Mouse (Mus musculus) heart, embryonic 12.5 days (tissue): Measurements from ENCODE around the gene Sdr39u1. TPM values are rescaled to one million over a fixed set of nuclear protein-coding genes. Genes with fewer than 3 reads are reported as not detected.

Experiments
- ATAC-seq: fragments of 200-750 bp; cut with Nextera tagmentation; 2 replicates; pipeline ENCODE4 v1.8.0; 2017; ENCODE audit warnings: moderate TSS enrichment, moderate library complexity; ENCODE audit not compliant: insufficient number of reproducible peaks, low FRiP score
- H3K27ac ChIP-seq: fragments of 300-500 bp; sonication (generic); 2 replicates; pipeline ENCODE4 v1.5.1; 2016; ENCODE audit warnings: mild to moderate bottlenecking, moderate library complexity; ENCODE audit not compliant: poor library complexity, severe bottlenecking
- H3K27me3 ChIP-seq: fragments of 300-500 bp; sonication (generic); replicated peaks from 2 replicates; pipeline ENCODE4 v1.6.1; 2016; ENCODE audit warnings: mild to moderate bottlenecking, moderate library complexity
- H3K36me3 ChIP-seq: fragments of 300-500 bp; sonication (generic); 2 replicates; pipeline ENCODE4 v1.6.1; 2016; ENCODE audit warnings: mild to moderate bottlenecking, moderate library complexity
- H3K4me1 ChIP-seq: fragments of 300-500 bp; sonication (generic); replicated peaks from 2 replicates; pipeline ENCODE4 v1.6.1; 2016; ENCODE audit warnings: mild to moderate bottlenecking
- H3K4me2 ChIP-seq: fragments of 300-500 bp; sonication (generic); 2 replicates; pipeline ENCODE4 v1.6.1; 2016; ENCODE audit warnings: mild to moderate bottlenecking, moderate library complexity
- H3K4me3 ChIP-seq: fragments of 300-500 bp; sonication (generic); 2 replicates; pipeline ENCODE4 v1.5.1; 2016; ENCODE audit warnings: mild to moderate bottlenecking
- H3K9ac ChIP-seq: fragments of 300-500 bp; sonication (generic); 2 replicates; pipeline ENCODE4 v1.6.1; 2016; ENCODE audit warnings: mild to moderate bottlenecking, moderate library complexity
- H3K9me3 ChIP-seq: fragments of 300-500 bp; sonication (generic); replicated peaks from 2 replicates; pipeline ENCODE4 v1.6.1; 2016; ENCODE audit warnings: mild to moderate bottlenecking, moderate library complexity
- WGBS: fragments of 180-500 bp; shearing (Covaris S2); methylation state at CpG from one replicate; pipeline ENCODE4 v1.1.7; 2016; 5-methylcytosine and 5-hydroxymethylcytosine counted together
- polyA plus RNA-seq: library from polyadenylated mRNA; unstranded; fragments of >200 nt; fragmentation: Nextera tagmentation; extraction: Ambion mirVana; gene quantifications from 2 replicates; pipeline ENCODE4 v1.2.1, GENCODE M21; 2016

The Sdr39u1 gene
- polyA plus RNA-seq, 1 experiment from 2014 or later: 40.4 TPM

- ATAC-seq: peak; percentile 89
- Histone ChIP-seq H3K27ac (peak within 1 kb of the TSS; percentile 98), H3K9ac (peak within 1 kb of the TSS; percentile 83), H3K27me3 (no peaks in the 10 kb centered on the region), H3K4me2 (peak within 1 kb of the TSS; percentile 83), H3K36me3 (peaks cover 10% of the 10 kb centered on the region; the same call in 1 of the 2 replicates), H3K4me1 (peaks cover 56% of the 10 kb centered on the region), H3K9me3 (no peaks in the 10 kb centered on the region), H3K4me3 (peak within 1 kb of the TSS; percentile 64)
- WGBS: 1% methylated on average over 33 of the region's 33 CpGs
Measured at GRCm38 (mm10) chr14:55853621-55854285, 46.3 kb downstream of the Sdr39u1 start, which contains the start of gene Nynrin. TSS of gene Nynrin (plus strand) at chr14:55854010.

DNA sequence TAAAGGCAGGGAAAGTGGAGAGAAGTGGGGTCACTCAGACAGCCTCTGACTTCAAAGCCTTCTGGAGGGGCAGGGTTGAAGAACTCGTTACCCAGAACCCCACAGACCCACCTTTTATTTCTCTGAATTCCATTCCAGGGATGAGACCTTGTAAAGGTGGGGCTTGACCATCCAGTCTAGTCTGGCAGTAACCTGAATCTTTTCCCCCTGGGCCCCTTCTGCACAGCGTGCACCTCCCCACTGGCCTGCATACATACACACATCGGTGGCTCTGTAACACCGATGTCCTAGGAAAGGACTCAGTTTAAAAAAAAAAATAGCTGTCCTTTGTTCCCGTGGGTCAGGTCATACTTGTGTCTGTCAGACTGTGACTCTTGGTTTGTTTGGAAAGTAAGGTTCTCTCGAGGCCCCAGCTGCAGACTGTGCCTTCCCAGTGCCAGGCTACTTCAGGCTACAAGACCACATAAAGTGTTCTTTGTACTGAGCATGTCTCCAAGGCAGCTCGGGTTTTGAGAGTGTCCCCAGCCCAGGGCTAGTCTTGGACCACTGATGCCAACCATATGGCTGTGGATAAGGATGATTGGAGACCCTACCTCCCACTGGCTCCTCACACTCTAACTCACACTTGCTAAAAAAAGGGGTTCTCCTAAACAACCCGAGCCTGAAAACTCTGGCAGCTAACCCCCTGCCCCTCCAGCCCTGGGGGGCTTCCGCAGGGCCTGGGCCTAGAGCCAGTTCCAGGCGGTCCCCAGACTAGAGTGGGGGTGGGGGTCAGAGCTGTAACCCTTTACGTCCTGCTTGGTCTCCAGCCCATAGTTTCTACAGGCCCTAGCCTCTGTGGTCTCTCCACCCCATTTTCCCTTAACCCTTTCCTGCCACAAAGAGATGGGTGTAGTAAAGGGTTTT lies 47.2 kb downstream of the Sdr39u1 start:
- Histone ChIP-seq H3K27me3 (no peaks in the 10 kb centered on the region), H3K9me3 (no peaks in the 10 kb centered on the region), H3K36me3 (peaks cover 7% of the 10 kb centered on the region; the same call in 1 of the 2 replicates), H3K4me3 (peak overlapping the region; percentile 64), H3K4me2 (peak overlapping the region; percentile 83), H3K4me1 (peaks cover 49% of the 10 kb centered on the region), H3K27ac (peak overlapping the region; percentile 98), H3K9ac (peak overlapping the region; percentile 83)
- ATAC-seq: peak; percentile 73
- WGBS: 8% methylated on average over 11 of the region's 11 CpGs

DNA sequence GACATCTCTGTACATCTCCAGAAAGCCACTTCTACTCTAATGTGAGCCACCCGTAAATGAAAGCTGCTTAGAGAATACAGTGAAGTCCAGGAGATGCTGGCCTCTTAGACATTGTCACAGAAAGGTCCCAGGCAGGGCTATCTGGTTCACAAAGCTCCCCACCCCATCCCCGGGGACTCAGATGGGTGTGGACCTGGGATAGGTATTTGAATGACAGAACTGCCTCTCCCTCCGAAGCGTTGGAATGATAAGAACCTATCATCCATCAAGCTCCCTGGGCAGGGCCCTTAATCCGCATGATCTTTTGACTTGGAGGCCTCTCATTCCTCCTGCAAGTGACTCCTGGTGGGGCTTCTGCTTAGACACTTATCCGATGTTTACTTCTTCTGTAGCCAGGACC lies 49.2 kb downstream of the Sdr39u1 start:
- H3K27ac ChIP-seq: no peak overlapping the region
- H3K36me3 ChIP-seq: no peaks in the 10 kb centered on the region
- ATAC-seq: no peak
- WGBS: 36% methylated on average over 6 of the region's 6 CpGs
- no peak overlapping the region for H3K4me3 ChIP-seq
- no peak overlapping the region for H3K9ac ChIP-seq
- H3K4me1 ChIP-seq: peaks cover 39% of the 10 kb centered on the region
- H3K4me2 ChIP-seq: no peak overlapping the region
- H3K9me3 ChIP-seq: no peaks in the 10 kb centered on the region
- H3K27me3 ChIP-seq: no peaks in the 10 kb centered on the region

Other genes with a start within 250 kb of the Sdr39u1 start
- 74.1 and 76.7 TPM in 2 replicates for gene Mdp1, start 239.8 kb downstream of the Sdr39u1 start, polyA plus RNA-seq
- gene Gmpr2, start 228.4 kb downstream of the Sdr39u1 start, polyA plus RNA-seq: 39.8 and 44.6 TPM in 2 replicates
- gene Nedd8, start 228.2 kb downstream of the Sdr39u1 start, polyA plus RNA-seq: 457 and 491 TPM in 2 replicates
- 36.1 and 37.6 TPM in 2 replicates for gene Tinf2, start 218.5 kb downstream of the Sdr39u1 start, polyA plus RNA-seq
- 0.27 and 0.70 TPM in 2 replicates for gene Tgm1, start 186.4 kb downstream of the Sdr39u1 start, polyA plus RNA-seq
- 20.9 and 24.4 TPM in 2 replicates for gene Rabggta, start 178.0 kb downstream of the Sdr39u1 start, polyA plus RNA-seq
- 59.2 and 60.8 TPM in 2 replicates for gene Dhrs1, start 154.6 kb downstream of the Sdr39u1 start, polyA plus RNA-seq
- 27.7 and 30.6 TPM in 2 replicates for gene Nop9, start 154.6 kb downstream of the Sdr39u1 start, polyA plus RNA-seq
- 1.0 and 1.2 TPM in 2 replicates for gene Cideb, start 141.8 kb downstream of the Sdr39u1 start, polyA plus RNA-seq
- gene Ltb4r2, start 138.9 kb downstream of the Sdr39u1 start, polyA plus RNA-seq: 0.49 and 0.54 TPM in 2 replicates
- gene Ltb4r1, start 134.3 kb downstream of the Sdr39u1 start, polyA plus RNA-seq: 0.49 and 0.76 TPM in 2 replicates
- gene Adcy4, start 116.2 kb downstream of the Sdr39u1 start, polyA plus RNA-seq: 24.4 and 26.2 TPM in 2 replicates
- gene Ripk3, start 111.4 kb downstream of the Sdr39u1 start, polyA plus RNA-seq: 19.7 and 20.3 TPM in 2 replicates
- 17.5 and 18.6 TPM in 2 replicates for gene Nfatc4, start 77.1 kb downstream of the Sdr39u1 start, polyA plus RNA-seq
- 33.3 and 38.2 TPM in 2 replicates for gene Nynrin, start 46.3 kb downstream of the Sdr39u1 start, polyA plus RNA-seq
- 0.32 and 0.57 TPM in 2 replicates for gene Cbln3, start 15.9 kb downstream of the Sdr39u1 start, polyA plus RNA-seq
- gene Khnyn, start 15.3 kb downstream of the Sdr39u1 start, polyA plus RNA-seq: 19.8 TPM in 2 replicates
- gene Cma1, start 44.4 kb upstream of the Sdr39u1 start, polyA plus RNA-seq: not detected in 2 replicates
- not detected in 2 replicates for gene Cma2, start 50.7 kb upstream of the Sdr39u1 start, polyA plus RNA-seq
- gene Mcpt1, start 117.7 kb upstream of the Sdr39u1 start, polyA plus RNA-seq: not detected in 2 replicates
- not detected in 2 replicates for gene Mcpt9, start 130.2 kb upstream of the Sdr39u1 start, polyA plus RNA-seq
- gene Mcpt2, start 141.7 kb upstream of the Sdr39u1 start, polyA plus RNA-seq: 0.18 TPM in 1 of 2 replicates, not detected in the other
- gene Mcpt4, start 162.0 kb upstream of the Sdr39u1 start, polyA plus RNA-seq: 0.20 TPM in 1 of 2 replicates, not detected in the other
- gene Mcpt8, start 185.0 kb upstream of the Sdr39u1 start, polyA plus RNA-seq: not detected in 2 replicates
- 0.34 TPM in 1 of 2 replicates, not detected in the other for gene Ctsg, start 202.3 kb upstream of the Sdr39u1 start, polyA plus RNA-seq
- not detected in 2 replicates for gene Gzme, start 220.3 kb upstream of the Sdr39u1 start, polyA plus RNA-seq
- not detected in 2 replicates for gene Gzmd, start 232.3 kb upstream of the Sdr39u1 start, polyA plus RNA-seq